Comparison of ENCODE assay signal across 9 mouse cellular contexts in genomic region chr4:151763928-151764327, GRCm38 (mm10).
A peak's percentile ranks its signal among the peaks of the same experiment; 100 is the strongest.
DNase-seq lines count a peak whose midpoint lies in the region; ATAC-seq and TF ChIP-seq lines count a peak whose summit lies in the region.
"Had no signal": no experiment of that assay in that cellular context is flagged by ENCODE, and none has a peak within 500 bp of the region (broad histone marks: within the 10 kb centered on the region; RNA-seq: fewer than 3 reads in every experiment).

No protein-coding gene starts in this region.

- TF ChIP-seq EP300 in lung, postnatal 0 days (IDR thresholded peaks at IDR 0.05), result no peak

- no peaks in the 10 kb centered on the region for H3K27me3 ChIP-seq in lung, postnatal 0 days (replicated peaks; ENCODE audit: insufficient read depth, low read length)
- no peaks in the 10 kb centered on the region for H3K27me3 ChIP-seq in embryonic facial prominence, embryonic 10.5 days (replicated peaks; ENCODE audit: low read depth, poor library complexity, severe bottlenecking)
- H3K27me3 ChIP-seq: limb, embryonic 12.5 days had no signal

- 26% methylated on average over 6 of the region's 6 CpGs for WGBS in lung, postnatal 0 days
- 37% methylated on average over 6 of the region's 6 CpGs for WGBS in embryonic facial prominence, embryonic 10.5 days

- no peak; the same call in 1 of the 2 replicates for ATAC-seq in lung, postnatal 0 days

- H3K4me1 ChIP-seq in lung, postnatal 0 days (ENCODE audit: insufficient read depth, low read depth, low read length), result peaks cover 7% of the 10 kb centered on the region; the same call in 1 of the 2 replicates
- no peaks in the 10 kb centered on the region; the same call in 1 of the 2 replicates for H3K4me1 ChIP-seq in embryonic facial prominence, embryonic 10.5 days
- H3K4me1 ChIP-seq: limb, embryonic 12.5 days had no signal

- H3K9me3 ChIP-seq in lung, postnatal 0 days (ENCODE audit: low read length), result no peaks in the 10 kb centered on the region
- H3K9me3 ChIP-seq in embryonic facial prominence, embryonic 10.5 days, result no peaks in the 10 kb centered on the region
- H3K9me3 ChIP-seq: limb, embryonic 12.5 days had no signal

- TF ChIP-seq CTCF in lung, postnatal 0 days (IDR thresholded peaks at IDR 0.05), result 0 out of 2 replicates have a peak, but pooled peaks have one; percentile 3

- H3K27ac ChIP-seq in lung, postnatal 0 days (ENCODE audit: low read length), result no peak overlapping the region
- H3K27ac ChIP-seq in embryonic facial prominence, embryonic 10.5 days (replicated peaks), result no peak overlapping the region
- H3K27ac ChIP-seq: limb, embryonic 12.5 days had no signal

- no peaks in the 10 kb centered on the region for H3K36me3 ChIP-seq in lung, postnatal 0 days (ENCODE audit: insufficient read depth, low read length)
- no peaks in the 10 kb centered on the region for H3K36me3 ChIP-seq in embryonic facial prominence, embryonic 10.5 days (replicated peaks)
- H3K36me3 ChIP-seq: limb, embryonic 12.5 days had no signal

- no peak overlapping the region for H3K9ac ChIP-seq in lung, postnatal 0 days (replicated peaks; ENCODE audit: low read depth)
- H3K9ac ChIP-seq: limb, embryonic 12.5 days had no signal

- no peak overlapping the region for H3K4me3 ChIP-seq in lung, postnatal 0 days (ENCODE audit: low read depth, low read length)
- no peak overlapping the region for H3K4me3 ChIP-seq in embryonic facial prominence, embryonic 10.5 days
- H3K4me3 ChIP-seq: limb, embryonic 12.5 days had no signal

- H3K4me2 ChIP-seq in lung, postnatal 0 days (replicated peaks; ENCODE audit: low read depth, low read length), result no peak overlapping the region
- H3K4me2 ChIP-seq: limb, embryonic 12.5 days had no signal

- DNase-seq in lung, postnatal 0 days (ENCODE audit: low spot score), result peak; percentile 66
- DNase-seq in lung, adult 18-20 months, result no peak
- peak; percentile 77 for DNase-seq in R1 (ENCODE audit: low read depth, low spot score)
- DNase-seq in embryonic facial prominence, embryonic 10.5 days (ENCODE audit: low spot score), result peak; percentile 77
- peak; percentile 33 for DNase-seq in lung, postnatal 36 days
- DNase-seq in left cerebral cortex, adult 9 months (ENCODE audit: low spot score in 2 of 2), result no peak
- DNase-seq in cerebellum, adult 9-10 months, result no peak
- no peak for DNase-seq in cerebellum, adult 18-20 months

Comparison
In these comparisons a context has a peak if more than half of its experiments do, and no peak if none do; other contexts are left out.
1. DNase-seq: peak in lung, postnatal 0 days (single experiment), R1 (single experiment), embryonic facial prominence, embryonic 10.5 days (single experiment) and lung, postnatal 36 days (single experiment); none in lung, adult 18-20 months (0 of 2), left cerebral cortex, adult 9 months (0 of 2), cerebellum, adult 9-10 months (single experiment) and cerebellum, adult 18-20 months (0 of 2).